Mouse (Mus musculus) left cerebral cortex, postnatal 4 days (tissue): ENCODE measurements around the gene Rpsa. TPM values are rescaled to one million over a fixed set of nuclear protein-coding genes. Genes with fewer than 3 reads are reported as not detected.

Experiments
- DNase-seq: peaks from one replicate; pipeline ENCODE4 v3.0.0-alpha.2; 2022
- intact Hi-C: fragments of 180-260 bp; cut with DNase I; formaldehyde crosslinking; loops from one replicate; pipeline ENCODE4 v1.15.1; 2025
- total RNA-seq, 2 experiments: library from RNA; stranded (reverse); gene quantifications; 2 replicates each; pipeline ENCODE4 v1.2.3; 2021

Gene Rpsa
- total RNA-seq, 2 experiments from 2014 or later, result 996 to 1,006 TPM

GRCm38 (mm10) chr9:120158047-120158446 is 30.6 kb downstream of the Rpsa start:
- DNase-seq, result no peak
- intact Hi-C loops, result no loop called here

DNA sequence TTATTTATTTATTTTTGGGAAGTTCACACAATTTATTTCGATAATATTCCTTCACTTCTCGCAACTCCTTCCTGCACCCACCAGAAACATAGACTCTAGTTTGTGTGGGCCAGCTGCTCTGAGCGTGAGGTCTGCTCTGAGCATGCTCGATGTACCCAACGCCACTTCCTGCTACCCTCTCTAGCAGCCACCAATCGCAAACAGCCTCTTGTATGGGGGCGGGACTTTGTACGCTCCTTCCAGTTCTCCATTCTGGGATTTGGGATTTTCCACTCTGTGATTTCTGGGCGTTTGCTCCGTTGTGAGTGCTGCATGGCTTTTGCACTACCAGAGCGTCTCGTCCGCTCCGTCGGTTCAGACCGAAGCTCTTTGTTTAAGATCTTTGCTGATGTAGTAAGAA is 36.4 kb downstream of the Rpsa start:
- no peak for DNase-seq
- intact Hi-C loops, result no loop called here

DNA sequence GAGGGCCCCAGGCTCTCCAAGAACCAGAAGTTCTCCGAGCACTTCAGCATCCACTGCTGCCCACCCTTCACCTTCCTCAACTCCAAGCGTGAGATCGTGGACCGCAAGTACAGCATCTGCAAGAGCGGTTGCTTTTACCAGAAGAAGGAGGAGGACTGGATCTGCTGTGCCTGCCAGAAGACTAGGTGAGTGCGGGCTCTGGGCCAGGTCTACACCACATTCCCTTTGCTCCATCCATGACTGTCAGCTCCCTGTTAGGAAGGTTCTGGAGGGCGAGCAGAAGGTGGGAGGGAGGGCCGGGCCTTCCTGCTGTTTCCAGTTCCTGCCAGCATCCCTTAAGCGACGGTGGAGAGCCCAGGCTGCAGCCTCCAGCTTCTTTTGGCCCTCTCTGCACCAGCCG is 40.3 kb downstream of the Rpsa start:
- intact Hi-C loops, result no loop called here
- peak; percentile 22 for DNase-seq

DNA sequence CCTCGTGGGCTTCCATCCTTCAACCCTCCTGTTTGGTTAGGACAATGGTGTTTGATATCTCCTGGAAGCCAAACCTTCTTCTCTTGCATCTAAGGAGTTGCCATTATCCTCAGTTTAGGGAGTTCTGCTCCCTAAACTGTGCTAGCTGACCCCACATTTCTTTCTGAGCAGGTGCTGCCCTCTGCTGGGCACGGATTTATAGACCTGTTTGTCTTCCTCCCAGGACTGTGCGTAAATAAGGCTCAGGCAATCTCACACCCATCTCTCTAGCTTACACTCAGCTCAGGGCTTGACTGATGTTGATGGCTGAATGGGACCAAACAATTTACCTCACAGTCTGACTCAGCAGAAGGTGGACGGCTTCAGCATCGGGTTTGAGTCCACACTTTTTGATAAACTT is 43.8 kb downstream of the Rpsa start:
- intact Hi-C loops, result no loop called here

DNA sequence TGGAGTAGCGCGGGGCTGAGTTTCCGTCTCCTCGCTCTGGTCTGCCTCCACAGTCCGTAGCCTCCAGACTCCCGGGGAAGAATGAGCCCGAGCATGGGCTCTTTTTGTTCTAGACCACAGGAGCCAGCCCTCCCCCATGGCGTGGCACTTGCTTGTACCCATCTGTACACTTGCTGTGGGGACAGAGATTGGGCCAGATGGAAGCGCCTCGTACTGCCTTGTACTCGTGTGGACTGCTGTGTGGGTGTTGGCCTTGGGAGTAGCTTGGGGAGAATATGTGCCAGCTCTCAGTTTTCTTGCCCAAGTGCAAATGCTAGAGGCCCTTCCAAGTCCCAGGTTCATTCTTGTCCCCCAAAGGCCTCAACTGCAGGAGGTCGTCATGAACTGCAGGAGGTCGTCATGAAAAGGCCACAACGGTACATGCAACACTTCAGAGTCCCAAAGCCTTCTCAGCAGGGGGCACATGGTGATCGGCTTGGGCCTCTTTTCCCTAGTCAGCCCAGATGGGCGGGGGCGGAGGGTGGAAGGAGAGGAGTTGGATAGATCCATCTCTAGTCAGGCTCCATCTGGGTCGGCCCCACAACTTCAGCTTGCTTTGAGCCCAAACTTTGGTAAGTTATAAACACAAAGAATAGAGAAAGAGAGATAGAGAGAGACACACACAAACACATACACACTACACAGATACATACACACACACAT is 47.1 kb downstream of the Rpsa start:
- peak; percentile 13 for DNase-seq
- intact Hi-C loops, result no loop called here

More for the DNA sequence above, 43.8 kb downstream of the Rpsa start:
- DNase-seq, result peak; percentile 67

- intact Hi-C loops, result no loop called here
- no peak for DNase-seq
Measured at GRCm38 (mm10) chr9:120178813-120179212, 51.3 kb downstream of the Rpsa start.

Other genes starting within 250 kb of the Rpsa start
- gene Wdr48, start 232.8 kb upstream of the Rpsa start, total RNA-seq, result 10 to 100 TPM; 76.4 to 80.4 TPM
- gene Gorasp1, start 190.1 kb upstream of the Rpsa start, total RNA-seq, result 10 to 100 TPM; 20.2 to 22.8 TPM
- 1 to 10 TPM; 1.4 to 1.5 TPM for gene Ttc21a, start 190.1 kb upstream of the Rpsa start, total RNA-seq
- 1 to 10 TPM; 2.9 to 3.7 TPM for gene Csrnp1, start 143.0 kb upstream of the Rpsa start, total RNA-seq
- under 1 TPM in 1 of 2 experiments, not detected in 1; 0.06 TPM for gene Xirp1, start 104.1 kb upstream of the Rpsa start, total RNA-seq
- 10 to 100 TPM in 1 of 2 experiments, 1 to 10 TPM in 1; 9.7 to 11.2 TPM for gene Cx3cr1, start 57.8 kb upstream of the Rpsa start, total RNA-seq
- gene Ccr8, start 35.6 kb upstream of the Rpsa start, total RNA-seq, result not detected
- gene Slc25a38, start 17.3 kb upstream of the Rpsa start, total RNA-seq, result 10 to 100 TPM; 24.7 to 27.1 TPM
- gene Mobp, start 22.0 kb downstream of the Rpsa start, total RNA-seq, result under 1 TPM; 0.16 to 0.20 TPM
- gene Myrip, start 173.8 kb downstream of the Rpsa start, total RNA-seq, result 10 to 100 TPM; 24.7 to 25.2 TPM